Mouse (Mus musculus) CD4-positive, CD25-positive, alpha-beta regulatory T cell, adult 2 months (primary cell): ENCODE data around the gene Zfp839.

Source experiments
- DNase-seq: peaks from one replicate; pipeline ENCODE4 v3.0.0-alpha.2; 2012; ENCODE audit warnings: low read depth, low spot score

The Zfp839 gene

GRCm38 (mm10) chr12:110850010-110850928 is at the start of gene Zfp839:
Gene Zfp839 (plus strand): TSS chr12:110850253.
- peak; percentile 73 for DNase-seq

DNA sequence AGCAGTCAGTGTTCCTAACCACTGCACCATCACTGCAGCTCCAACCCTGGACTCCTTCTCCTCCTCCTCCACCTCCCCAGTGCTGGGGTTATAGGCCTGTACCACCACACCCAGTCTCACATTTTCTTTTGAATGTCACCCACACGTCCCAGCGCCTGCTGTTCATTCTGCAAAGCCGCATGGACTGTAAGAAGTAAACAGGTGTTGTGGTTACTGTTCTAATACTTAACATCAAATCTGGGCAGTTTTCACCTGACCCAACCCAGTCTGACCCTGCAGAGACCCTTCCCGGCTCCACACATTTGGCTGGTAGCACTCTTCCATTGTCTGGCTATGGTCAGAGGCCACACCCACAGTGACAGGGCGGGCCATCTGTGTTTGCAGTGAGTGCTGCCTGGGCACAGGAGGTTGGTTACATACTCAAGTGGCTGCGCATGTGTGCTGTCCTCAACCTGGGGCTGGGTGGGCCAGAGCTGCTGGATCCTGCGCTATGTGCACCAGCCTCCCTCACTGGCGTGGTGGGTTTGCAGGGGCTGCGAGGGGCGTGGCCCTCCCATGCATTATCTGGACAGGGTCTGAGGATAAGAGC is 48.1 kb upstream of the Zfp839 start:
- no peak for DNase-seq

DNA sequence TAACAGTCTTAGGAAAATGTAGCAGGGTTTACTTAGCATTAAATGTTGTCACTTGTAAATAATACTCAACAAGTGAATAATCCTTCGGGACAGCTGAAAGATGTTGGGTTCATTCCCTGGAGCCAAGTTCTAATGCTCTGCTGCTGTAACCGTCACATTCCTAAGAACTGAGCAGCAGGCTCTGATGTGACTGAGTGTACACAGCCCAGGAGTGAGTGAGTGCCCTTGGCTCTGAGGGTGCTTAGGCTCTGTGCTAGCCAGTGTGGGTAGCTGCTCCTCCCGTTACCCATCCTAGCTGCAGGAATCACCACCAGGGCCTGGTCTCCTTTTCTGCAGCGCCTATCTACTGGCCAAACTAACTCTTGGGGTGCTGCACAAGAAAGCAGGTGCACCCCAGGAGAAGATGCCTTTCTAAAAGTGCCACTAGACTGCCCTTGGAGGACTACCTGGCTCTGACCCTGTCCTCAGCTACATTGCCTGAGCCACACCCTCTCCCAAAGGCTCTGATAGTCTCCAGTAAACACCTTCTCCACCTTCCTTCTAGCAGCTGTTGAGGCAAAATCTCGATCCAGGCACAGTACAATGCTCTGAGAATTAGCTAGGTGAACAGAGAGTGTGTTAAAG is 47.3 kb upstream of the Zfp839 start:
- no peak for DNase-seq

DNA sequence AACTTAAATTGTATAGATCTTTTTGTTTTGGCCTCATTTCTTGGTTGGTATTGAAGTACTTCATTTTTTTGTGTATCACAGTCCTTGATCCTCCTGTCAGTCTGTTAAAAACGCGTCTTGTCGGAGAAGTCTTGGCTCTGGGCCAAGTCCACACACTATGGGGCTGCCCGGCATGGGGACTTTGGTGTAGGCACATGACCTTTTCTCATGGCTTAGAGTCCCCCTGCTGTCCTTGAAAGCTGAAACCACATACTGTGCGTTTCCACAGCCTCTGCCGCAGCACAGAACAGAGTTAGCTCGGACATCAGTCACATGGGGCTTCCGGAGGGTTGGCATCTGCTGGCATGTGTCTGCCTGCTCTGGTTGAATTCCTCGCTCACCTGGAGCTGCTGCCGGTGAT is 45.8 kb upstream of the Zfp839 start:
- DNase-seq: no peak

DNA sequence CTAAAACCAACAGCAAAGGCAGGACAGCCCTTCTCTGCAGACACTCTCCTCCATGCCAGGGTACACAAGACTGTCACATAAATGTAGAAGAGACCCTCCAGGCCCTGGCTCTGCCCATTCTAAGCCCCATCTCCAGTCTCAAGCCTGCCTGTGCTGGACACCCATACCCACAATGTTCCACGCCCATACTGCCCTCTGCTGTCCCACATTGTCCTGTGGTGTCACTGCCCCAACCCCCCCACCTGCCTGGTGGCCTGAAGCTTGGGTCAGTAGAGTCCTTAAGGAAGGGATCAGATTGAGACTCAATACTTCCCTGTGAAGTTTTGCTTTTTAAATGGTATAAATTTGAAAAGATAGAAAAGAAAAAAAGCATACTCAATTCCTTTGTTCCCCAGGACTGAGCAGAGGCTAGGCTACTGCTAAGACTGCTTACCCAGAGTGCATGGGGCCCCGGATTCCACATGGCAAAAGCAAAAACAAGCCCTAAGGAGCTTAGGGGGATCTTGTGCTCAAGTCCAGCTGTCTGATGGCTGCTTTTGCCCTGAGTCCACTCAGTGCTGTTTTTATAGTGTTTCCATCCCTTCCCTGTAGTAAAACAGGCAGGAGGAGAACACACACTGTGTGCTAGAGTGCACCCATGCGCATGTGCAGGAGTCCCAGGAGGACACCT is 43.6 kb upstream of the Zfp839 start:
- peak; percentile 10 for DNase-seq

DNA sequence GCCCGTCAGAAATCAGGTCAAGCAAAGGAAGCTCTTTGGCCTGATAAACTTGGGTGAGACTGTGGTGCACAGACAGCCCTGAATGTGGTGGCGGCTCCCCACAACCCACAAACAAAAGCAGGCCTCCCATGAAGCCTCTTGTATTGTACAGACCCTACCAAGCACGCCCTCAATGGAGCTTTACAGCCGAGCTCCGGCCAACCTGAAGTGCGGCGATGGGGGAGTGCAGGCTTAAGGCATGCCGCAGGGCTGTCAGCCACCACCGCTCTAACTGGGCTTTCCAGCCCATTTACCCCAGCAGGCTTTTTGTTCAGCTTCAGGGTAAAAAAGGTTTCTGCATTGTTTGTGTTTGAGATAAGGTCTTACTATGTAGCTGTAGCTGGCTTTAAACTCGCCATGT is 41.6 kb upstream of the Zfp839 start:
- no peak for DNase-seq

DNA sequence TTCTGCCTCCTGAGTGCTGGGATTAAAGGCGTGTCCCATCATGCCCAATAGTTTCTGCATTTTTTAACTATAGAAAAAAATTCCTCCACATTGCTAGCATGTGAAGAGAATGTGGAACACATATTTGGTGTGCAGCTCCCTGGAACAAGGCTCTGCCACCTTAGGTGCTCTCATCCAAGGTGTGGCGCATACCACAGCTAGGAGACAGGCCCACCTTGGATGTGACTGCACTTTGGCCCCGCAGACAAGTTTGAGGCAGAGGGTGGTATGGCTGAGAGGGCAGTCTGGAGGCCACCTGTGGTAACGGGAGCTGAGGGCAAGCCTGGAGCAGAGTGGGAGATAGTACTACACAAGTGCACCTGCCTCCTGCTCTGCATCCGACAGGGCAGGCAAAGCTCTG is 41.2 kb upstream of the Zfp839 start:
- no peak for DNase-seq

- DNase-seq: no peak
These were observed 36.9 kb upstream of the Zfp839 start for GRCm38 (mm10) chr12:110813132-110813531.

- no peak for DNase-seq
These were observed 36.4 kb upstream of the Zfp839 start for GRCm38 (mm10) chr12:110813624-110814023.

- no peak for DNase-seq
These were observed 35.1 kb upstream of the Zfp839 start for GRCm38 (mm10) chr12:110814924-110815323.

- no peak for DNase-seq
These were observed 33.2 kb upstream of the Zfp839 start for GRCm38 (mm10) chr12:110816833-110817232.

DNA sequence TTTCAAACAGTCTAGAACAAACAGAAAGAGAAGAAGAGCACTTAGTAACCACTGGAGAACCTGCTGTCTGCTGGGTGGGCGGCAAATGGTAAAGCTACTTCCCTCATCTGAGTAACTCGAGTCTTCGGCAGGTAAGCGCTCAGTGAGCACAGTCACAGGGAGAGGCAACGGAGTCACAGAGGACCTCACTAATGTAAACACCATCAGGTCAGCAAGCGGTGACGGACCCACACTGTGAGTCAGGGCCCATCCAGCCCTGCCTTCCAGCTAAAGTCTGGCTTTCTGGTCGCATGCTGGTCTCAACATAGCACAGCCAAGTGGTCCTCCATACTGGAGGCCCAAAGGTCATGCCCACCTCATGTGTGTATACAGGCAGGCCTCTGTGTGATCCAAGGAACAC is 30.7 kb upstream of the Zfp839 start:
- DNase-seq: no peak

GRCm38 (mm10) chr12:110821787-110822186 is 28.3 kb upstream of the Zfp839 start:
- DNase-seq: no peak

DNA sequence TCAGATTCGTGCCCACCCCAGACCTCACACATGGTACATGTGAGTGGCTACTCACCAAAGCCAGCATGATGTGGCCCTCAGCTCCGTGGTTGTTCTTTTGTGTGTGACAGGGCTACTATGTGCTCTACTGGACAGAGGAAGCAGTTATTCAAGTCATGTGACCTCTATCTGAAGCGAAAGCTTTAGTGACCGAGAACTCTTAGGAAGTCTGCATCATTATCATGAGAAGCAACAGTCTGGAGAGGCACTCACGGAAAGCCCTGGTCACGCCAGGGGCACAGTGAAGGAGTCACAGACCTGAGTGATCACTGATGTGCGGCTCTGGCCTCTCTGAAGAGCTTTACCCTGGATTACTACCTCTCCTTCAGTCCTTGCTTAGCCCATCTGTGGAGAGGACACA is 27.7 kb upstream of the Zfp839 start:
- DNase-seq: no peak

- DNase-seq: no peak
These were observed 21.1 kb upstream of the Zfp839 start for GRCm38 (mm10) chr12:110828908-110829307.

DNA sequence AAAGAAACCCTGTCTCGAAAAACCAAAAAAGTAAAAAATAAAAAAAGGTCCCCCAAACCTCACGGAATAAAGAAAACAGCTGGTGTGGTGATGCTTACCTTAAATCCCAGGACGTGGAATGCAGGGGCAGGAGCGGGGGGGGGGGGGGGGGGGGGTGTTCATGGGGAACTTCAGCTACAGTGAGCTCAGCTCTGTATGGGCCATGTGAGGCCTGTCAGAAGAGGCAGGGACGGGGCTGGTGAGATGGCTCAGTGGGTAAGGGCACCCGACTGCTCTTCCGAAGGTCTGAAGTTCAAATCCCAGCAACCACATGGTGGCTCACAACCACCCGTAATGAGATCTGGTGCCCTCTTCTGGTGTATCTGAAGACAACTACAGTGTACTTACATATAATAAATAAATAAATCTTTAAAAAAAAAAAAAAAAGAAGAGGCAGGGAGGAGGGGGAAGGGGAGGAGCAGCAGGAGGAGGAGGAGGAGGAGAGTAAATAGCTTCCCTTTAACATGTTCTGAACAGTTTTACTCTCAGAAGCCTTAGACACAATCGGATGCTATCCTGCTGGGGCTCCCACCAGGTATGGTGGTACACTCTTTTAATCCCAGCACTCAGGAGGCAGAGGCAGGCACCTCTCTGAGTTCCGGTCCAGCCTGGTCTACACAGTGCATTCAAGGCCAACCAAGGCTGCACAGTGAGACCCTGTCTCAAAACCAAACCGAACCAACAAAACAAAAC is 19.6 kb upstream of the Zfp839 start:
- no peak for DNase-seq

GRCm38 (mm10) chr12:110835182-110835581 is 14.9 kb upstream of the Zfp839 start:
- DNase-seq: no peak

DNA sequence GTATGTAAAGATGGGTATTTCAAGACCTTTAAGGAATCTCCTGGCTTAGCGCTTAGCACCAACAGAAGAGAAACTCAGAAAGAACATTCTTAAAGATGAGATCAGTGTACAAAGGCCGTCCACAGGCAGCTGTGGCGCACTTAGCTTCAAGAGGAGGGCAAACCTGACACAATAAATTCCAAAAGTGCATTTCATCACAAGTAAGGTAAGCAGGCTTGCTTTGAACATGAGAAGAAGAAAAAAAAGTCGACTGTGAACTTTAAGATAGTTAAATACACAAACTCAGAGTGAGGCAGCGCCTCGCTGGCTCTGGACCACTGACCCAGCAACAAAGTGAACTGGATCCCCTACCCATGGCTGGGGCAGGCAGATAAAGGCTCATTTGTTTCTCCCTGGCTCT is 13.3 kb upstream of the Zfp839 start:
- no peak for DNase-seq

- DNase-seq: no peak
These were observed 12.7 kb upstream of the Zfp839 start for GRCm38 (mm10) chr12:110837192-110837841.

GRCm38 (mm10) chr12:110837850-110838249 is 12.2 kb upstream of the Zfp839 start:
- no peak for DNase-seq
